ENCODE assay signal across 8 mouse cellular contexts in genomic region chr12:99339640-99340325, GRCm38 (mm10).
A peak's percentile ranks its signal among the peaks of the same experiment; 100 is the strongest.
DNase-seq lines count a peak whose midpoint lies in the region; ATAC-seq and TF ChIP-seq lines count a peak whose summit lies in the region.

No protein-coding gene starts in this region.

- TF ChIP-seq CTCF in liver, postnatal 0 days (IDR thresholded peaks at IDR 0.05; ENCODE audit: low read depth): no peak

- TF ChIP-seq EP300 in liver, postnatal 0 days (IDR thresholded peaks at IDR 0.05; ENCODE audit: low read depth): no peak

- peak; percentile 91 for ATAC-seq in hindbrain, embryonic 11.5 days (ENCODE audit: low FRiP score)
- peak; percentile 36; the same call in 1 of the 2 replicates for ATAC-seq in limb, embryonic 13.5 days (ENCODE audit: low FRiP score, low read depth)
- no peak for ATAC-seq in liver, postnatal 0 days

- H3K36me3 ChIP-seq in hindbrain, embryonic 11.5 days (ENCODE audit: control insufficient read depth, insufficient read depth, low read length): 0 out of 2 replicates have a peak, but pooled peaks cover 2% of the 10 kb centered on the region
- peaks cover 24% of the 10 kb centered on the region for H3K36me3 ChIP-seq in limb, embryonic 13.5 days
- peaks cover 13% of the 10 kb centered on the region; the same call in 1 of the 2 replicates for H3K36me3 ChIP-seq in heart, embryonic 10.5 days
- H3K36me3 ChIP-seq in liver, postnatal 0 days (replicated peaks; ENCODE audit: insufficient read depth, low read length): peaks cover 9% of the 10 kb centered on the region; the same call in 1 of the 2 replicates

- H3K4me3 ChIP-seq in hindbrain, embryonic 11.5 days (ENCODE audit: low read depth, low read length): no peak overlapping the region
- H3K4me3 ChIP-seq in limb, embryonic 13.5 days: no peak overlapping the region
- H3K4me3 ChIP-seq in heart, embryonic 10.5 days: no peak overlapping the region
- H3K4me3 ChIP-seq in liver, postnatal 0 days (ENCODE audit: low read depth, low read length): no peak overlapping the region

- H3K27me3 ChIP-seq in hindbrain, embryonic 11.5 days (ENCODE audit: control insufficient read depth, insufficient read depth, low read length): no peaks in the 10 kb centered on the region
- H3K27me3 ChIP-seq in limb, embryonic 13.5 days: no peaks in the 10 kb centered on the region
- no peaks in the 10 kb centered on the region for H3K27me3 ChIP-seq in heart, embryonic 10.5 days (ENCODE audit: insufficient read depth, poor library complexity, severe bottlenecking)
- H3K27me3 ChIP-seq in liver, postnatal 0 days (ENCODE audit: insufficient read depth, low read length): no peaks in the 10 kb centered on the region

- H3K9me3 ChIP-seq in hindbrain, embryonic 11.5 days (ENCODE audit: control insufficient read depth, low read length): no peaks in the 10 kb centered on the region
- no peaks in the 10 kb centered on the region for H3K9me3 ChIP-seq in limb, embryonic 13.5 days
- no peaks in the 10 kb centered on the region for H3K9me3 ChIP-seq in heart, embryonic 10.5 days
- no peaks in the 10 kb centered on the region for H3K9me3 ChIP-seq in liver, postnatal 0 days (ENCODE audit: low read length)

- peak; percentile 49 for DNase-seq in MN1 (ENCODE audit: low spot score)
- peak; percentile 82 to 88 for DNase-seq in cerebellum, postnatal 14 days
- peak; percentile 88 for DNase-seq in hindbrain, embryonic 11.5 days (ENCODE audit: low spot score)
- peak; percentile 67 for DNase-seq in right cerebral cortex, postnatal 25 days
- DNase-seq in heart, embryonic 10.5 days (ENCODE audit: low spot score): no peak
- DNase-seq in kidney, postnatal 14 days: no peak
- no peak for DNase-seq in liver, postnatal 0 days

- peaks cover 19% of the 10 kb centered on the region for H3K4me1 ChIP-seq in hindbrain, embryonic 11.5 days (replicated peaks; ENCODE audit: control insufficient read depth, insufficient read depth, low read length)
- peaks cover 84% of the 10 kb centered on the region for H3K4me1 ChIP-seq in limb, embryonic 13.5 days
- H3K4me1 ChIP-seq in heart, embryonic 10.5 days: peaks cover 52% of the 10 kb centered on the region
- peaks cover 16% of the 10 kb centered on the region for H3K4me1 ChIP-seq in liver, postnatal 0 days (ENCODE audit: insufficient read depth)

- WGBS in hindbrain, embryonic 11.5 days: 35% methylated on average over 11 of the region's 11 CpGs
- WGBS in limb, embryonic 13.5 days: 70% methylated on average over 11 of the region's 11 CpGs
- 90% methylated on average over 11 of the region's 11 CpGs for WGBS in heart, embryonic 10.5 days
- WGBS in liver, postnatal 0 days (ENCODE audit: insufficient replicate concordance): 92% methylated on average over 11 of the region's 11 CpGs

- no peak overlapping the region for H3K9ac ChIP-seq in hindbrain, embryonic 11.5 days (ENCODE audit: low read depth, low read length)
- no peak overlapping the region for H3K9ac ChIP-seq in limb, embryonic 13.5 days
- H3K9ac ChIP-seq in liver, postnatal 0 days (replicated peaks): no peak overlapping the region

- H3K27ac ChIP-seq in hindbrain, embryonic 11.5 days (ENCODE audit: low read depth, low read length): peak overlapping the region; percentile 76
- H3K27ac ChIP-seq in limb, embryonic 13.5 days: no peak overlapping the region
- no peak overlapping the region for H3K27ac ChIP-seq in heart, embryonic 10.5 days
- no peak overlapping the region for H3K27ac ChIP-seq in liver, postnatal 0 days (ENCODE audit: low read depth)

- H3K4me2 ChIP-seq in hindbrain, embryonic 11.5 days (replicated peaks; ENCODE audit: low read depth, low read length): no peak overlapping the region
- no peak overlapping the region for H3K4me2 ChIP-seq in limb, embryonic 13.5 days (replicated peaks)
- H3K4me2 ChIP-seq in liver, postnatal 0 days (ENCODE audit: low read depth, low read length): no peak overlapping the region

Comparison
In these comparisons a context has a peak if more than half of its experiments do, and no peak if none do; other contexts are left out.
1. DNase-seq: peak in MN1 (single experiment), cerebellum, postnatal 14 days (2 of 2), hindbrain, embryonic 11.5 days (single experiment) and right cerebral cortex, postnatal 25 days (single experiment); none in heart, embryonic 10.5 days (single experiment), kidney, postnatal 14 days (single experiment) and liver, postnatal 0 days (single experiment).